Mouse (Mus musculus) liver, adult 2 months (tissue): ENCODE results near the gene Aars2. TPM values are rescaled to one million over a fixed set of nuclear protein-coding genes. Genes with fewer than 3 reads are reported as not detected.

Experiments used
- DNase-seq: peaks from one replicate; pipeline ENCODE4 v3.0.0-alpha.2; 2011; ENCODE audit warnings: low read depth, low spot score; ENCODE audit errors: extremely low read depth
- H3K27ac ChIP-seq: fragments of 200-500 bp; replicated peaks from 2 replicates; pipeline ENCODE4 v1.5.1; 2012; ENCODE audit warnings: low read depth, mild to moderate bottlenecking, control low read depth, inconsistent platforms, low read length; ENCODE audit not compliant: insufficient read depth
- H3K27me3 ChIP-seq: fragments of 200-500 bp; 2 replicates; pipeline ENCODE4 v1.6.1; 2012; ENCODE audit warnings: mild to moderate bottlenecking, moderate library complexity, low read length, inconsistent platforms; ENCODE audit not compliant: control insufficient read depth, insufficient read depth
- H3K36me3 ChIP-seq: fragments of 200-500 bp; 2 replicates; pipeline ENCODE4 v1.6.1; 2012; ENCODE audit warnings: low read length, inconsistent platforms; ENCODE audit not compliant: control insufficient read depth, insufficient read depth
- H3K4me1 ChIP-seq: fragments of 200-500 bp; 2 replicates; pipeline ENCODE4 v1.6.1; 2011; ENCODE audit warnings: low read length; ENCODE audit not compliant: control insufficient read depth, insufficient read depth
- H3K4me3 ChIP-seq: fragments of 200-500 bp; 2 replicates; pipeline ENCODE4 v1.5.1; 2011; ENCODE audit warnings: low read depth, mild to moderate bottlenecking, control low read depth, low read length, moderate library complexity; ENCODE audit not compliant: insufficient read depth
- H3K79me2 ChIP-seq: fragments of 200-500 bp; 2 replicates; pipeline ENCODE4 v1.6.1; 2012; ENCODE audit warnings: inconsistent platforms, mild to moderate bottlenecking, low read length, moderate library complexity; ENCODE audit not compliant: control insufficient read depth, insufficient read depth
- H3K9ac ChIP-seq: fragments of 200-500 bp; 2 replicates; pipeline ENCODE4 v1.6.1; 2012; ENCODE audit warnings: low read depth, mild to moderate bottlenecking, control low read depth, inconsistent platforms, low read length
- CTCF ChIP-seq: fragments of 200-500 bp; IDR thresholded peaks from 2 replicates; pipeline ENCODE4 v1.5.1; 2011; ENCODE audit warnings: low read depth, low read length, control low read depth
- POLR2A ChIP-seq: fragments of 200-500 bp; IDR thresholded peaks from 2 replicates; pipeline ENCODE4 v1.6.1; 2011; ENCODE audit warnings: low read length, control low read depth; ENCODE audit not compliant: insufficient read depth; ENCODE audit errors: extremely low read depth
- WGBS: fragments of 180-500 bp; shearing (Covaris S2); methylation state at CpG from one replicate; pipeline ENCODE4 v1.1.7; 2018; 5-methylcytosine and 5-hydroxymethylcytosine counted together
- polyA plus RNA-seq: library from polyadenylated mRNA; depleted of rRNA; stranded (reverse); fragments of >200 nt; gene quantifications from 2 replicates; pipeline ENCODE4 v1.2.3, GENCODE M21; 2012
- total RNA-seq: library from RNA; depleted of rRNA; stranded (reverse); fragments of >200 nt; gene quantifications from 2 replicates; pipeline ENCODE4 v1.2.3, GENCODE M21; 2014

Aars2 gene
- total and polyA plus RNA-seq, 2 experiments: 10.6 to 21.4 TPM

DNA sequence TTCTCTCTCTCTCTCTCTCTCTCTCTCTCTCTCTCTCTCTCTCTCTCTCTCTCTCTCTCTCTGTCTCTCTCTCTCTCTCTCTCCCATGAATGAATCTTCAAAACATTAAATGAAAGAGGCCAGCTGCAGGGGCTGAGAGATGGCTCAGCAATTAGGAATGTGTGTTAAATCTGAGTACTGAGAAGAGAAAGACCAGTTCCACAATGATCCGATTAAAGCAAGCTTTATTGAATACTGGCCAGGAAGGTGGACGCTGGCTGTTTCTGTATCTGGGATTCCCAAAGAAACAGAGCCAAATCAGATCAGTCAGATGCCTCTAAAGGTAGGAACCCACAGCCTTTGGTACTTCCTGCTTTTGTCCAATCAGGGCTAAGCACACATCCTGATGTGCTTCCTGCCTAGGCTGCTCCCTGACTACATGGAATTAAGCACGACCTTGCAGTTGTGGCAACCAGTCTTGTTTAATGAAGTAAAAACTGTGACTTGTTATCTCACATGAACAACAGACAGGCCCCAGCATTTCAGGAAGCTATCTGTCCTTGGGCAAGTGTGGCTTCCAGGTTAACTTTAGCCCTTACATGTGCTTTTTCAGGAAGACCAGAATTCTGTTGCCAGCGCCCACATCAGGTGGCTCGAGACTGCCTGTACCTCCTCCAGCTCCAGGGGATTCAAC, 3.2 kb upstream of the Aars2 start:
- no peak overlapping the region for H3K9ac ChIP-seq
- 46% methylated on average over 5 of the region's 5 CpGs for WGBS
- TF ChIP-seq POLR2A: no peak
- H3K4me1 ChIP-seq: peaks cover 5% of the 10 kb centered on the region; the same call in 1 of the 2 replicates
- no peak for DNase-seq
- H3K27ac ChIP-seq: no peak overlapping the region
- no peaks in the 10 kb centered on the region for H3K27me3 ChIP-seq
- H3K4me3 ChIP-seq: no peak overlapping the region
- no peaks in the 10 kb centered on the region for H3K79me2 ChIP-seq
- no peaks in the 10 kb centered on the region for H3K36me3 ChIP-seq

DNA sequence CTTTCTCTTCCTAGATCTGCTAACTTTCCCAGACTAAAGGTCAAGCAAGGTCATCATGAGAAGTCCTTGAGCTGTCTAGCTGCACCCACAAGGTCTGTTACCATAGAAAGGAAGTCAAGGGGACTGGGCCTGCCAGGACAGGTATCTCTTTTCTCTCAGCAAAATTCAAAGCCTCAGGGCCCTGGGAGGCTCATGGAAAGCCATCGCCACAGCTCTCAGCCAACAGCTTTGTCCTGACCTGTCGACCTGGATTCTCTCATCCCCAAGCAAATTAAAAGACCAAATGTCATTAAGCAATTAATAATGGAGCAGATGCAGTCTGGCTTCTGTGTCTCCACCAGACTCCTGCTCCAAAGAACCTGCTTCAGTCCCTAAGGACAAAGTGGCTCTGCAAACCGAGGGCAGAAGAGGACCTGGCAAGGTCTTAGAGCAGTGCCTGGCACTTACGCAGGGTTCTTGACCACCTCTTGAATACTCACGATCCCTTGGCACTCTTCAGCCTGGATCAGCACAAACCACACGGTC, 638 bp upstream of the Aars2 start:
- Histone ChIP-seq H3K9ac (no peak overlapping the region), H3K4me3 (no peak overlapping the region), H3K79me2 (no peaks in the 10 kb centered on the region), H3K4me1 (peaks cover 5% of the 10 kb centered on the region; the same call in 1 of the 2 replicates), H3K27ac (no peak overlapping the region), H3K36me3 (no peaks in the 10 kb centered on the region; the same call in 1 of the 2 replicates), H3K27me3 (no peaks in the 10 kb centered on the region)
- 73% methylated on average over 6 of the region's 6 CpGs for WGBS
- DNase-seq: no peak
- TF ChIP-seq POLR2A (no peak), CTCF (no peak)

DNA sequence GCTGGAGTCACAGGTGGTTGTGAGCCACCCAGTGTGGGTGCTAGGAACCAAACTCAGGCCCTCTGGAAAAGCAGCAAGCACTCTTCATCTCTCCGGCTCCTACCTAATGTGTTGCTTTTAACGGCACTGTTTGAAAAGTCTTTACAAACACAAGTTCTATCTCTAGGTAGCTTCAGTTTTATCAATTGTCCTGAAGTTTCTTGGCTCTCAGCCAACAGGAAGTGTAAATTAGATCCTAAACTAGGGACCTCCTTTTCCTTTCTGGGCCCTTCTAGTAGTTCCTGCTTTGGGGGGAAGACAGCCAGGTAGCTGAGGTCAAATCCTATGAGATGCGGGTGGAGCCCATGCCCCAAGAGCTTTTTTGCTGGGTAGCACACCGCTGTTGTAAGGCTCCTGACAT, 4.2 kb downstream of the Aars2 start:
- WGBS: 87% methylated on average over 4 of the region's 4 CpGs
- H3K27ac ChIP-seq: no peak overlapping the region
- no peaks in the 10 kb centered on the region for H3K79me2 ChIP-seq
- H3K36me3 ChIP-seq: no peaks in the 10 kb centered on the region; the same call in 1 of the 2 replicates
- no peaks in the 10 kb centered on the region for H3K27me3 ChIP-seq
- H3K9ac ChIP-seq: no peak overlapping the region
- TF ChIP-seq POLR2A (no peak), CTCF (no peak)
- no peak for DNase-seq
- H3K4me1 ChIP-seq: peaks cover 8% of the 10 kb centered on the region
- H3K4me3 ChIP-seq: no peak overlapping the region

DNA sequence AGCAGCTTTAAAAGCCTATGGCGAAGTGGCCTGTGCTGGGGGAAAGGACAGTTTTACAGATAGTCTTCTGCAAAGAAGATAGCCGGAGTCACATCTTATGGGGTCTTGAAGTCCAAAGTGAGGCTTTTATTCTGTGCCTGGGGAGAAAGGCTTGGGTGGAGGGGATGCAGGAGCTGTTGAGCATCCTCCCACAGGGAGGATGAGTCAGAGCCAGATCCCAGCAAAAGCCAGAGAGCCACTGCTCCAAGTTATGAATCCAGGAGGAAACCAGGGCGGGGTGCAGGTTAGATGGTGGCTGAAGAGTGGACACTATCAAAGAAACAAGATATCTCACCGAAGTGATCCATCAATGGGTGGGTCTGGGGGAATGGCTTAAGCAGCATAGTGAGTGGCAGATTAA, 5.1 kb downstream of the Aars2 start:
- H3K36me3 ChIP-seq: no peaks in the 10 kb centered on the region; the same call in 1 of the 2 replicates
- no peak for DNase-seq
- 94% methylated on average over 4 of the region's 4 CpGs for WGBS
- no peak overlapping the region for H3K4me3 ChIP-seq
- TF ChIP-seq CTCF (no peak), POLR2A (no peak)
- no peaks in the 10 kb centered on the region for H3K27me3 ChIP-seq
- no peak overlapping the region for H3K27ac ChIP-seq
- H3K79me2 ChIP-seq: no peaks in the 10 kb centered on the region
- H3K9ac ChIP-seq: no peak overlapping the region
- H3K4me1 ChIP-seq: peaks cover 5% of the 10 kb centered on the region

DNA sequence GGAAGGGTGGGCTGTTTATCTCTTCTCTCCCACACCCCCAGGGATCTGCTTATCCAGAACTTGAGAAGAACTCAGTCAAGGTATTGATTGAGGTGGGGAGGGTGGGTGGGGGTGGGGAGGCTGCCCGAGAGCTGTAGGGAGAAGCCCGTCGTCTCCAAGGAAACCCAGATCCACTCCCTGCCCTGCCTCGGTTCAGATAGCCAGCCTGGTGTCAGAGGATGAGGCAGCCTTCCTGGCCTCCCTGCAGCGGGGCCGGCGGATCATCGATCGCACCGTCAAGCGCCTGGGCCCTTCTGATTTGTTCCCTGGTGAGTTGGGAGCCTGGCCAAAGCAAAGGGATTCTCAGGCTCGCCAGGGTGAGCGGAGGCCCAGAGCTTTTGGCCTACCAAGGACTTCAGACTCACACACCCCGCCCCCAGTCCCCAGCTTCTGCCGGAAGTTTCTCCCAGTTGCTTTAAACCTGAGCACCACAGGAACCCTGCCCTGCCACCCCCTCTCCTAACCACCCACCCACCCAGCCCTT, 8.6 kb downstream of the Aars2 start:
- 19% methylated on average over 15 of the region's 15 CpGs for WGBS
- Histone ChIP-seq H3K4me1 (peaks cover 3% of the 10 kb centered on the region), H3K27me3 (no peaks in the 10 kb centered on the region), H3K36me3 (no peaks in the 10 kb centered on the region), H3K79me2 (no peaks in the 10 kb centered on the region), H3K9ac (no peak overlapping the region), H3K27ac (no peak overlapping the region), H3K4me3 (no peak overlapping the region)
- peak; percentile 88 for DNase-seq
- TF ChIP-seq CTCF (no peak), POLR2A (no peak)

DNA sequence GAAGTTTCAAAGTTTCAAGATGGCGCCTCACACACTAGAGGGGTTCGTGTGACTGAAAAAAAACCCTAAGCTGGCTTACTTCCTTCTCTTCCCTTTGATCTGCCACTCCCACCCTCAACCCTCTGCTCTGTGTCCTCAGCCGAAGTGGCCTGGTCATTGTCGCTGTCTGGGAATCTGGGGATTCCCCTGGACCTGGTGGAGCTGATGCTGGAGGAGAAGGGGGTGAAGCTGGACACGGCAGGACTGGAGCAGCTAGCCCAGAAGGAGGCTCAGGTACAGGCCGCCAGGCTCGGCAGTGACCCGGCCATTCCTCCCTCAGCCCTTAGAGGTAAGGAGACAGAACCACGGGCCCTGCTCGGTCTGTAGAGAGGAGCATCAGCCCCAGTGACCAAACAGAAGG, 9.2 kb downstream of the Aars2 start:
- TF ChIP-seq POLR2A (no peak), CTCF (no peak)
- no peaks in the 10 kb centered on the region for H3K36me3 ChIP-seq
- DNase-seq: no peak
- peaks cover 3% of the 10 kb centered on the region for H3K4me1 ChIP-seq
- 89% methylated on average over 10 of the region's 10 CpGs for WGBS
- no peak overlapping the region for H3K4me3 ChIP-seq
- H3K79me2 ChIP-seq: no peaks in the 10 kb centered on the region
- no peaks in the 10 kb centered on the region for H3K27me3 ChIP-seq
- no peak overlapping the region for H3K27ac ChIP-seq
- no peak overlapping the region for H3K9ac ChIP-seq
